Mouse (Mus musculus) brain, embryonic 14.5 days (tissue): ENCODE measurements around the gene H2-M10.6.

ENCODE experiments used
- CTCF ChIP-seq: fragments of 200-500 bp; IDR thresholded peaks from 2 replicates; pipeline ENCODE4 v1.5.1; 2012; ENCODE audit warnings: inconsistent platforms, mild to moderate bottlenecking, moderate library complexity, borderline replicate concordance; ENCODE audit not compliant: insufficient read depth, insufficient read length; ENCODE audit errors: extremely low read depth
- POLR2A ChIP-seq: fragments of 200-500 bp; IDR thresholded peaks from 2 replicates; pipeline ENCODE4 v1.6.1; 2012; ENCODE audit warnings: mild to moderate bottlenecking, inconsistent platforms, borderline replicate concordance; ENCODE audit not compliant: poor library complexity, insufficient read depth, insufficient read length, severe bottlenecking; ENCODE audit errors: extremely low read depth

DNA sequence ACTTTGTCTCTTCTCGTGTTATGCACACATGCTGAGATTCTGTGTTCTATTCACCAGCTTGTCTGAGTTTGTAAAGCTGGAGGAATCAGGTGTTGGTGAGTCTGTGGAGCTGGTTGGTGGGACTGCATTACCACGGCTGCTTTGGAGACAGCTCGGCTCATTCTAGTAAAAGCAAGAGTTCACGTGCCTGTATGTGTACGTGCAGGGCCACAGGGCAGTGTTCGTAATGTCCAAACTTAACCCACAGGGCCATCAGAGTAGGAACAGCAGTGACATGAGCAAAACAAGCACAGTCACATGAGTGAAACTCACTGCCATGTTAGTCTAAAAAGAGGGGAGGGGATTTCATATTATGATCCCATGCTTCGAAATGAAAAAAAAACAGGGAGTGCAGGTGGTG is 31.7 kb downstream of the H2-M10.6 start:
- TF ChIP-seq CTCF = no peak
- TF ChIP-seq POLR2A = no peak
